Mouse (Mus musculus) kidney, embryonic 16.5 days (tissue): ENCODE data around the gene Gadd45g. TPM values are rescaled to one million over a fixed set of nuclear protein-coding genes. Genes with fewer than 3 reads are reported as not detected.
A peak's percentile ranks its signal among the peaks of the same experiment; 100 is the strongest.

Experiments used
- ATAC-seq: fragments of 200-750 bp; cut with Nextera tagmentation; 2 replicates; pipeline ENCODE4 v1.8.0; 2017; ENCODE audit warnings: moderate TSS enrichment; ENCODE audit not compliant: low FRiP score, low TSS enrichment
- H3K27ac ChIP-seq: fragments of 300-500 bp; sonication (generic); 2 replicates; pipeline ENCODE4 v1.5.1; 2014; ENCODE audit warnings: low read length
- H3K27me3 ChIP-seq: fragments of 300-500 bp; sonication (generic); 2 replicates; pipeline ENCODE4 v1.6.1; 2014; ENCODE audit warnings: low read length, control low read depth, mixed read lengths; ENCODE audit not compliant: insufficient read depth
- H3K36me3 ChIP-seq: fragments of 300-500 bp; sonication (generic); 2 replicates; pipeline ENCODE4 v1.6.1; 2014; ENCODE audit warnings: low read length, control low read depth, mixed read lengths; ENCODE audit not compliant: insufficient read depth
- H3K4me1 ChIP-seq: fragments of 300-500 bp; sonication (generic); 2 replicates; pipeline ENCODE4 v1.6.1; 2014; ENCODE audit warnings: low read length, control low read depth, mixed read lengths; ENCODE audit not compliant: insufficient read depth
- H3K4me2 ChIP-seq: fragments of 300-500 bp; sonication (generic); replicated peaks from 2 replicates; pipeline ENCODE4 v1.6.1; 2014; ENCODE audit warnings: low read depth, low read length
- H3K4me3 ChIP-seq: fragments of 300-500 bp; sonication (generic); 2 replicates; pipeline ENCODE4 v1.5.1; 2014; ENCODE audit warnings: mild to moderate bottlenecking, low read length
- H3K9ac ChIP-seq: fragments of 300-500 bp; sonication (generic); replicated peaks from 2 replicates; pipeline ENCODE4 v1.6.1; 2014; ENCODE audit warnings: low read length
- H3K9me3 ChIP-seq: fragments of 300-500 bp; sonication (generic); 2 replicates; pipeline ENCODE4 v1.6.1; 2016; ENCODE audit warnings: low read length, control low read depth
- WGBS: fragments of 180-500 bp; shearing (Covaris S2); extraction: QIAGEN DNeasy Blood & Tissue Kit; methylation state at CpG from one replicate; pipeline ENCODE4 v1.1.7; 2014; 5-methylcytosine and 5-hydroxymethylcytosine counted together
- polyA plus RNA-seq: library from polyadenylated mRNA; unstranded; fragments of >200 nt; fragmentation: Nextera tagmentation; extraction: Ambion mirVana; gene quantifications from 2 replicates; pipeline ENCODE4 v1.2.1, GENCODE M21; 2015

Gadd45g gene
- polyA plus RNA-seq, 1 experiment from 2014 or later = 48.5 TPM

DNA sequence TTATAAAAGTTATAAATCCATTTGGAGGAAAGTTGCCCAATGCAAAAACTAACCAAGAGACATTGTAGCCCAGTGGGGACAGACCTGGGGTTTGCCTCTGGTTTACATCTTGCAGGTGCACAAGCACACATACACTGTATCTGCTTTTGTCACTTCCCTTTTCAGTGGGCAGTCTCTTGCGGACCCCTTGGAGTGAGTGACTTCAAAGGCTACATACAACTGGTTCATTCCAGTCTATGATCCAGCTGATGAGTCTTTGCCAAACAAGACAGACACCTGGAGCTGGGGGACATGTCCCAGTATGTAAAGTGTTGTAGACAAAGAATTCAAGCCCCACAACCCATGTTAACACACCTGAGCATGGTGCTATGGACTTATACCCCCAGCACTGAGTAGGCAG is 4.1 kb downstream of the Gadd45g start:
- 91% methylated on average over 1 of the region's 1 CpGs for WGBS

DNA sequence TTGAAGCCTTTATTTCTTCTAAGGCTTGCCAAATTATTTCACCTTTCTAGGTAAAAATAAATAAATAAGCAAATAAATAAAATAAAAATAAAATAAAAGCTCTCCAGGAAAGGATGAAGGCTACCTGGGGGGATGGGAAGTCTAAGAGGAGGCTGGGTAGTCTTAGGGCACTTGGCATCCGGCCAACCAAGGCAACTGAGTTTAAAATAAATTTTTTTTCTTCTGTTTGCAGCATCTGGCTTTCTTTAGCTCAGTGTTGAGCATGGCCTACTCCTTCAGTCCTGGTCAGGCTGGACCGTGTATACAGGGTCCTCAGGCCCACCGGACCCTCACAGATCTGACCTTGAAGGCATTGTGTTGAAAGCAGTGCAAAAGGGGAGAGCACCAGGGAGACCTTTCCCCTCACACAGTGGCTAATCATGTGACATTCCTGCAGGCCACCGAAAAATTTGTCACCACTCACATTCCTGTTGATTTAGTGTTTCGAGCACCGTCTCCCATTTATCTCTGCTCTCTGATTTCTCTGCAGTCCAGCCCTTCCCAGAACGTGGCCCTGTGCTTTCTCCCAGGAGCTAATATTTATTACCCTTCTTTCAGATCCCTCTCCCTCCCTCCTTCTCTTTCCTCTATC is 6.2 kb downstream of the Gadd45g start:
- WGBS = 28% methylated on average over 6 of the region's 7 CpGs
- no peak overlapping the region for H3K27ac ChIP-seq
- H3K9ac ChIP-seq = no peak overlapping the region
- H3K27me3 ChIP-seq = no peaks in the 10 kb centered on the region
- H3K36me3 ChIP-seq = no peaks in the 10 kb centered on the region
- H3K9me3 ChIP-seq = no peaks in the 10 kb centered on the region
- peaks cover 37% of the 10 kb centered on the region for H3K4me1 ChIP-seq
- ATAC-seq = no peak
- no peak overlapping the region for H3K4me3 ChIP-seq
- no peak overlapping the region for H3K4me2 ChIP-seq

More for the DNA sequence above, 4.1 kb downstream of the Gadd45g start:
- no peaks in the 10 kb centered on the region for H3K36me3 ChIP-seq
- H3K9ac ChIP-seq = no peak overlapping the region
- H3K4me2 ChIP-seq = no peak overlapping the region
- peaks cover 40% of the 10 kb centered on the region for H3K4me1 ChIP-seq
- H3K4me3 ChIP-seq = no peak overlapping the region
- H3K27me3 ChIP-seq = no peaks in the 10 kb centered on the region
- H3K27ac ChIP-seq = no peak overlapping the region
- H3K9me3 ChIP-seq = no peaks in the 10 kb centered on the region
- no peak for ATAC-seq

DNA sequence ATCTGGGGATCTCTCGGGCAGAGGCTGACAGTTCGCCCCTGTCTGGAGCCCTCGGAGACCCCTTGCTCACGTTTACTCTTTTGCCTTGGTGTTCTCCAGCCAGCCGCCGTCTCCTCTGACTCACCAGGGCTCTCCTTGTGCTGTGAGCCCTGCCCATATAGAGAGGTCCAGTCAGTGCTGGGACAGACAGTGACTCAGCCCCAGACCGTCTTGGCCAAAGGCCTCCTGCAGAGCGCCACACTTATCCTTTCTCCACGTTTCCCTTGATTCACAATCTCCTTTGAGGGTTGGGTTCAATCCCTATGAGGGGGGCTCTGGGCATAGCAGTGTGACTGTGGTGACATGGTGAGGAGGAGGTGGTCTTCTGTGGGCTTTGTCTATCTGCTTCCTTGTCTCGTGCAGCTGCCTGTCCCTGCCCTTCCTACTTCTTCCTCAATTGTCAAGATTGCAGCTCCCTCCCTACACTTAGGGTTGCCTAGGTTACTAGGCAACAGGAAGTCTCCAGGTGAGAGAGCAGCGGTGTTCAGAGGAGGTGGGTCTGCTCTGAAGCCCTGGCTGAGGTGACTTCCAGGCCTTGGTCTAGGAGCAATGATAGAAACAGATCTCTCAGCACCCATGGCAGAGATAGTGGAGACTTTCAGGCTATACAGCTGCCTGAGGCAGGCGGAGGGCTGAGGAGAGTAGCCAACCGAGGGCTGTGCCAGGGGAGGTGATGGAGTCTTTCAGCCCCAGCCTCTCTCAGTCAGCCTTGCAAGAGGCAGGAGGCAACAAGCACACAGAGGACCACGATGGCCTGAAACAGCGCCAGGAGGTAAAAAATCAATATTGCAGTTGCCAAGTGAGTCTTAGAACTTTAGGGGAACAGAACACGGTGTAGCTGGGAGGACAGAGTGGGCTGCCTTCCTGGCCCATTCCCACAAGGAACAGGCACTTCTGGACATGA is 7.1 kb downstream of the Gadd45g start:
- peak; percentile 46 for ATAC-seq
- no peak overlapping the region for H3K4me2 ChIP-seq
- H3K9ac ChIP-seq = no peak overlapping the region
- H3K27ac ChIP-seq = no peak overlapping the region
- peaks cover 29% of the 10 kb centered on the region for H3K4me1 ChIP-seq
- no peaks in the 10 kb centered on the region for H3K27me3 ChIP-seq
- H3K4me3 ChIP-seq = no peak overlapping the region
- 33% methylated on average over 16 of the region's 16 CpGs for WGBS
- H3K9me3 ChIP-seq = no peaks in the 10 kb centered on the region
- H3K36me3 ChIP-seq = no peaks in the 10 kb centered on the region

DNA sequence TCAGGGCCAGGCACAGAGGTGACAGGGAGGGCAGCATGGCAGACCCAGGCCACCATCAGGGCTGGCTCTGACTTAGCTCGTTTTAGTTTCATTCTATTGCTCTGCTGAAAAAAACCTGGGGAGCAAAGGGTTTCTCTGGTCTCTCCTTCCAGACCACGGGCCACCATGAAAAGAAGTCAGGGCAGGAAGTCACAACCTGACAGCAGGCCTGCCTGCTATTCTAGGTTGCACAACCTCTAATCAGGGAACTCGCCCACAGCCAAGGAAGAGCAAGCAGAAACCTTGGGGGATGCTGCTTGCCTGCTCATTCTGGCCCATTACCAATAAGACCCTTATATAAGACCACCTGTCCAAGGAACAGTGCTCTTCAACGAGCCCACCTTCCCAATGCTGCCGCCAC is 9.1 kb downstream of the Gadd45g start:
- 70% methylated on average over 5 of the region's 5 CpGs for WGBS
- H3K27me3 ChIP-seq = no peaks in the 10 kb centered on the region
- H3K36me3 ChIP-seq = no peaks in the 10 kb centered on the region
- H3K4me3 ChIP-seq = no peak overlapping the region
- H3K4me2 ChIP-seq = no peak overlapping the region
- H3K4me1 ChIP-seq = peaks cover 14% of the 10 kb centered on the region
- H3K27ac ChIP-seq = no peak overlapping the region
- no peaks in the 10 kb centered on the region for H3K9me3 ChIP-seq
- no peak for ATAC-seq
- H3K9ac ChIP-seq = no peak overlapping the region

DNA sequence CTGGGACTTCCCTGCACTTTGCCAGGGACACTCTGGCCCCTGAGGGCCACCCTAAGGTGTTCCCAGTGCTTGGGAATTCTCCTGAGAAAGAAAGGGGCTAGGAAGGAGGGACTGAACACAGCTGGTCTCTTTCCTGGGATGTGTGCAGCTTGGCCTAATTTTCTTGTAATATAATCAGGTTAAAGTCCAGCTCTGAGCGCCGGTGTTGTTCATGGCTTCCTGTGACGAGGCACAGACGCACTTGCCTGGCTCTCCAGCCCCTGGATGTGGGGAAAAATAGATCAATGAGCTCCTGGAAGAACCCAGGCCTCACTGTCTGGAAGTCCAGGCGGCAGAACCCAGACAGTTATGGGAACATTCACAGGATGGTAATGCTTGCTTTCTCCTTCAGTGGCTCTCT is 10.7 kb downstream of the Gadd45g start:
- Histone ChIP-seq H3K9me3 (no peaks in the 10 kb centered on the region), H3K36me3 (no peaks in the 10 kb centered on the region), H3K9ac (no peak overlapping the region), H3K4me3 (no peak overlapping the region), H3K4me2 (no peak overlapping the region), H3K27me3 (no peaks in the 10 kb centered on the region), H3K4me1 (peaks cover 14% of the 10 kb centered on the region), H3K27ac (no peak overlapping the region)
- no peak for ATAC-seq
- 31% methylated on average over 5 of the region's 5 CpGs for WGBS

DNA sequence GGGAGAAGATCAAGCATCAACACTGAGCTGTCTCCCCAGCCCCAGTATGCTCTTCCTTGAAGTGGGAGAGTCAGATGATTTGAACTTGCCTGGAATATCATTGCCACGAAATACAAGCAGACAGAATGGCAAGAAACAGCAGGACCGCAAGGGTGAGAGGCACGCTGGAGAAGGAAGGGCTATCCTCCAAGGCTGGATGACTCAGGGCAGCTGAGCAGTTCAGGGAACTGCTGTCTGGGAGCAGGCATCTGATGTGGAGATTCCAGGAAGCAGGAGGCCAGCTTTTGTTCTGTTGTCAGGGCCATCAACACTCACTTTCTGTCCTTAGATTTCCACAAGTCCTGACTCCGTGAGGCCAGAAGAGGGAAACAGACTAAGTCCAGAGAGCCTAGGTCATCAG is 12.0 kb downstream of the Gadd45g start:
- WGBS = 62% methylated on average over 4 of the region's 4 CpGs
- H3K36me3 ChIP-seq = no peaks in the 10 kb centered on the region
- no peak overlapping the region for H3K4me2 ChIP-seq
- H3K4me1 ChIP-seq = peaks cover 5% of the 10 kb centered on the region
- ATAC-seq = no peak
- no peaks in the 10 kb centered on the region for H3K9me3 ChIP-seq
- H3K4me3 ChIP-seq = no peak overlapping the region
- no peaks in the 10 kb centered on the region for H3K27me3 ChIP-seq
- H3K27ac ChIP-seq = no peak overlapping the region
- H3K9ac ChIP-seq = no peak overlapping the region

DNA sequence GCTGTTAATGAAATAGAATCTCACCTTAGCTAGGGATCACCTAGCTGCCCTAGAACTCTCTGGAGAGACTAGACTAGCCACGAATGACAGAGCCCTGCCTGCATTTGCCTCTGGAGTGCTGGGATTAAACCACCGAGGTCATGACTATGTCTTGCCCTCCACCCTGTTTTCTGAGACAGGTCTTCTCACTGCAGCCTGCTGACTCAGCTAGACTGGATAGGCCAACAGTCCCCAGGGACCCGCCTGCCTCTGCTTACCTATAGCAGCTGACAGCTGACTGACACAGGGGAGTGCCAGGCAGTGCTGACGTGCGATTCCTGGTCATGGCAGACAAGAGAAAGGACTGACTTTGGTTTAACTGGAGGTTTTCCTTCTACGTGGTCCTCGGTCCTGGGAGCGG is 12.7 kb downstream of the Gadd45g start:
- no peak for ATAC-seq
- H3K4me1 ChIP-seq = no peaks in the 10 kb centered on the region
- H3K27ac ChIP-seq = no peak overlapping the region
- 88% methylated on average over 8 of the region's 8 CpGs for WGBS
- H3K9me3 ChIP-seq = no peaks in the 10 kb centered on the region
- H3K27me3 ChIP-seq = no peaks in the 10 kb centered on the region
- H3K4me3 ChIP-seq = no peak overlapping the region
- H3K4me2 ChIP-seq = no peak overlapping the region
- H3K36me3 ChIP-seq = no peaks in the 10 kb centered on the region
- H3K9ac ChIP-seq = no peak overlapping the region

DNA sequence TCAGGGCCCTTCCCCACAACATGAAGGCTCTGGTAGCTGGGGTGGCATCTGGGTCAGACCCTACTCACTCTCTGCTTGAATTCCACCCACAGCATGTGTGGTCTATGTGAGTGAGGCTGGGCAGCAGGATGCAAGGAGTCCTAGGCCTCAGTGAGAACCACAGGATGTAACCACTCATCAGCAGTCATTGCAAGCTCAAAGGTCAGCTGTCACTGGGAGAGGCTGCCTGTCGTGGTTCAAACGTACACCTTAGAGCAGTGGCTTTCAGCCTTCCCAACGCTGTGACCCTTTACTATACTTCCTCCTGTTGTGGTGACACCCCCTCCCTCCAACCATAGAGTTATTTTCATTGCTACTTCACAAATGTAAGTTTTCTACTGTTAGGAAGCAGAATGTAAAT is 13.3 kb downstream of the Gadd45g start:
- no peaks in the 10 kb centered on the region for H3K4me1 ChIP-seq
- no peak overlapping the region for H3K4me3 ChIP-seq
- 46% methylated on average over 3 of the region's 3 CpGs for WGBS
- no peak overlapping the region for H3K27ac ChIP-seq
- H3K9ac ChIP-seq = no peak overlapping the region
- H3K36me3 ChIP-seq = no peaks in the 10 kb centered on the region
- no peak for ATAC-seq
- H3K4me2 ChIP-seq = no peak overlapping the region
- H3K27me3 ChIP-seq = no peaks in the 10 kb centered on the region
- H3K9me3 ChIP-seq = no peaks in the 10 kb centered on the region

DNA sequence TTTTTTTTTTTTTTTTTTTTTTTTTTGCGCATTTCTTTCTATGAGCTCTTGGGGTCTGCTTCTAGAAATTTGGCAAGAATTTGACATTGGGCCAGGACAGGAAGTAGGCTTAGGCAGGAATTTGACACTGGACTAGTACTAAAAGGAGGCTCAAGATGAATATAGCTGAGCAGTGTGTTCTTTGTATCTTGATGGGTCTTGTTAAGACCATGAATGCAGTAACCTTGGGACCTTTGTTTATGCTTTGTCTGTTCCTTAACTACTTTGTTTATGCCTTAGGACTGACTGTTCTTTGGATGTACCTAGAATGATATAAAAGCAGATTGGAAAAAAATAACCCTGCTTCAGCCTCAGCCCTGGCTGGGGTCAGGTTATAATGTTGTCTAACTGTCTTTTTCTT is 16.3 kb downstream of the Gadd45g start:
- peaks cover 7% of the 10 kb centered on the region; the same call in 1 of the 2 replicates for H3K4me1 ChIP-seq
- 81% methylated on average over 1 of the region's 1 CpGs for WGBS
- H3K9ac ChIP-seq = no peak overlapping the region
- H3K4me3 ChIP-seq = no peak overlapping the region
- ATAC-seq = no peak
- H3K27ac ChIP-seq = no peak overlapping the region
- no peaks in the 10 kb centered on the region for H3K9me3 ChIP-seq
- H3K4me2 ChIP-seq = no peak overlapping the region
- H3K27me3 ChIP-seq = no peaks in the 10 kb centered on the region
- no peaks in the 10 kb centered on the region for H3K36me3 ChIP-seq

DNA sequence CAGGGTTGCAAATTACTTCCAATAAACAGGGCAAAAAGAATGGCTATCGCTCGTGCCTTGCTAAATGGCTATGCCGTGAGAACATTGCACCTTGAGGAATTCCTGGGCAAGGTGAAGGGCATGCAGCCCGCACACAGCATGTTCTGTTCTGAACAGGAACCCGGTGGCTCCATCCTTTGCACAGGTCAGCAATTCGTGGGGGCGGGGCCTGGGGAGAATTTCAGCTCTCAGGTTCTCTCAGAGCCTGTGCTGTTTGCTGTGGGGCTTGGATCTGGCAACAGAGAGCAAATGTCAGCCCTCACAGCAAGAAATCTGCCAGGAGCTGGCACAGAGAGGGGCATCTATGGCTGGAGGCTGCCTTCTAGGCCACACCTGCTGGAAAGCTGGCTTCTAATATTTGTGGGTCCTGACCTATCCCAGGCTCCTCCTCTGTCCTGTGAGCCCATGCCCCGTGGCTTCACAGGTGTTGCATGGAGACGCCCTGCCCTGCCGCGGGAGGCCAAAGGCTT is 19.7 kb downstream of the Gadd45g start:
- Histone ChIP-seq H3K9me3 (no peaks in the 10 kb centered on the region), H3K27me3 (no peaks in the 10 kb centered on the region), H3K36me3 (no peaks in the 10 kb centered on the region), H3K9ac (no peak overlapping the region), H3K4me3 (no peak overlapping the region), H3K27ac (no peak overlapping the region; the same call in 1 of the 2 replicates), H3K4me2 (no peak overlapping the region), H3K4me1 (peaks cover 14% of the 10 kb centered on the region)
- WGBS = 43% methylated on average over 11 of the region's 11 CpGs
- peak; percentile 74; the same call in 1 of the 2 replicates for ATAC-seq
